Mouse (Mus musculus): ENCODE results near the gene Fbxl19. TPM values are rescaled to one million over a fixed set of nuclear protein-coding genes. Genes with fewer than 3 reads are reported as not detected.

Fbxl19 gene
- polyA plus RNA-seq, 1 experiment from 2014 or later = 6.2 TPM

DNA sequence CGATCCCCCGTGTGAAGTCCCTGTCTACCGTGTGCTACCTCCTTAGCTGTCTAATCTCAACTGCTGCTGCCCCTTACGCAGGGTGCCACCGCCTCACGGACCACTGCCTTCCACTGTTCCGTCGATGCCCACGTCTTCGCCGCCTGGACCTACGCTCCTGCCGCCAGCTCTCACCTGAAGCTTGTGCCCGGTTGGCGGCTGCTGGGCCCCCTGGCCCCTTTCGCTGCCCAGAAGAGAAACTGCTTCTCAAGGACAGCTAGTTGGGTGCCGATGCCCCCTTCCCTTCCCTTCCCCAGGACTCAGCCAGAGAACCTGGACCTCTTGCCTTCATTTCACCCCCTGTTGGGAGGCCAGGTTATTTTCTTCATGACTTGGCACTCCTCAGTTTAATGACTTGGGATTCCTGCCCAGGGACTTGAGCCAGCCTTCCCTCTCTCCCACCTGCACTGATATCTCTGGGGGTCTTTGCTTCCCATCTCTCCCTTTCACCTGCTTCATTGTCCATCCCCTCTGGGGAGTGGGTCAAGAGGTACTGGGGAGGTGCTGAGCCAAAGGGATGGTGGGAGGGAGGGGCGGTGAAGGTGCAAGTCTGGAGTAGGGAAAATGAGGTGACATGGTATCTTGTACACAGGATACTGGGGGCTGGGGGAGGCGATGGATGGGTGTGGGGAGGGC is 23.5 kb downstream of the Fbxl19 start:
- Histone ChIP-seq H3K36me3 (ENCODE audit: control insufficient read depth, insufficient read depth, low read length) (peaks cover 43% of the 10 kb centered on the region), H3K9me3 (ENCODE audit: control insufficient read depth, low read depth, low read length) (no peaks in the 10 kb centered on the region), H3K27me3 (ENCODE audit: control insufficient read depth, insufficient read depth, low read length) (no peaks in the 10 kb centered on the region), H3K4me1 (ENCODE audit: control insufficient read depth, insufficient read depth, low read length) (peaks cover 19% of the 10 kb centered on the region), H3K27ac (ENCODE audit: low read length) (no peak overlapping the region), H3K4me2 (replicated peaks; ENCODE audit: low read depth, low read length) (no peak overlapping the region), H3K9ac (replicated peaks; ENCODE audit: low read depth, low read length) (no peak overlapping the region), H3K4me3 (ENCODE audit: low read depth, low read length) (no peak overlapping the region)
- WGBS = 93% methylated on average over 19 of the region's 19 CpGs
- no peak for ATAC-seq (ENCODE audit: insufficient number of reproducible peaks, insufficient read depth, low FRiP score, low read depth)

- Histone ChIP-seq H3K27ac (ENCODE audit: low read length) (no peak overlapping the region), H3K27me3 (ENCODE audit: control insufficient read depth, insufficient read depth, low read length) (no peaks in the 10 kb centered on the region), H3K4me2 (replicated peaks; ENCODE audit: low read depth, low read length) (peak overlapping the region; percentile 72; the same call in 1 of the 2 replicates), H3K36me3 (ENCODE audit: control insufficient read depth, insufficient read depth, low read length) (peaks cover 39% of the 10 kb centered on the region), H3K4me3 (ENCODE audit: low read depth, low read length) (no peak overlapping the region), H3K4me1 (ENCODE audit: control insufficient read depth, insufficient read depth, low read length) (peaks cover 19% of the 10 kb centered on the region), H3K9ac (replicated peaks; ENCODE audit: low read depth, low read length) (no peak overlapping the region), H3K9me3 (ENCODE audit: control insufficient read depth, low read depth, low read length) (no peaks in the 10 kb centered on the region)
- 52% methylated on average over 13 of the region's 13 CpGs for WGBS
- no peak; the same call in 1 of the 2 replicates for ATAC-seq (ENCODE audit: insufficient number of reproducible peaks, insufficient read depth, low FRiP score, low read depth)
Measured at GRCm38 (mm10) chr7:127768346-127768996, 24.1 kb downstream of the Fbxl19 start.

DNA sequence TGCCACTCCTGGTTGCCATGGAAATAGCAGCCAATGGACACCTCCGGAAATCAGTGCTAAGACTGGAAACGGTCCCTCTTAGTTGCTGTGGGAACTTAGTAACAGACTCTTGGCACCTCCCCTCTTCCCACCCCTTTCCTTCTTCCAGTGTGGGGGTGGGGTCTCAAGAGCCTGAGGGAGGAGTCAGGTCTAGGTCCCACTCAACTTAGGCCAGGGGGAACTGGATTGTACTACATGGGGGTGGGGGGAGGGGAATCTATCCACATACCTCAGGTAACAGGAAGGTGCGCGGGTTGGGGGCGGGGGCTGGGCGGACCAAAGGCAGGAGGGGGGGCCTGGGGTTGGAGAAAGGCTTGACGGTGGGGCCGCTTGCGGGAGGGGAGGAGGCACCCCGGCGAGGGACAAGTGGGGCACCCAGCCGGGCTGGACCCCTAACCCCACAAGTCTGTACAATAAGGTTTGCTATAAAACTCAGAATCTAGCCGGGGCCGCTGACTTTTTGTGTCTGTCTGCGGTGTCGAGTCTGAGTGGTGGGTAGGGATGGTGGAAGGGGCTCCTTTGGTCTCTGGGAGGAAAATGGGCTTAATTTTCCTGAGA is 24.8 kb downstream of the Fbxl19 start:
- H3K9me3 ChIP-seq (ENCODE audit: control insufficient read depth, low read depth, low read length) = no peaks in the 10 kb centered on the region
- H3K4me1 ChIP-seq (ENCODE audit: control insufficient read depth, insufficient read depth, low read length) = peaks cover 19% of the 10 kb centered on the region
- peak; percentile 88 for ATAC-seq (ENCODE audit: insufficient number of reproducible peaks, insufficient read depth, low FRiP score, low read depth)
- WGBS = under 1% methylated on average over 16 of the region's 16 CpGs
- no peaks in the 10 kb centered on the region for H3K27me3 ChIP-seq (ENCODE audit: control insufficient read depth, insufficient read depth, low read length)
- H3K27ac ChIP-seq (ENCODE audit: low read length) = peak overlapping the region; percentile 92
- H3K4me3 ChIP-seq (ENCODE audit: low read depth, low read length) = peak overlapping the region; percentile 62
- H3K9ac ChIP-seq (replicated peaks; ENCODE audit: low read depth, low read length) = no peak overlapping the region
- H3K4me2 ChIP-seq (replicated peaks; ENCODE audit: low read depth, low read length) = peak overlapping the region; percentile 72
- peaks cover 33% of the 10 kb centered on the region; the same call in 1 of the 2 replicates for H3K36me3 ChIP-seq (ENCODE audit: control insufficient read depth, insufficient read depth, low read length)

- H3K4me2 ChIP-seq (replicated peaks; ENCODE audit: low read depth, low read length) = peak within 1 kb of the TSS; percentile 72
- under 1% methylated on average over 24 of the region's 24 CpGs for WGBS
- H3K4me1 ChIP-seq (ENCODE audit: control insufficient read depth, insufficient read depth, low read length) = peaks cover 19% of the 10 kb centered on the region
- H3K27ac ChIP-seq (ENCODE audit: low read length) = peak within 1 kb of the TSS; percentile 92
- no peaks in the 10 kb centered on the region for H3K27me3 ChIP-seq (ENCODE audit: control insufficient read depth, insufficient read depth, low read length)
- H3K9ac ChIP-seq (replicated peaks; ENCODE audit: low read depth, low read length) = peak within 1 kb of the TSS; percentile 78
- no peaks in the 10 kb centered on the region for H3K9me3 ChIP-seq (ENCODE audit: control insufficient read depth, low read depth, low read length)
- ATAC-seq (ENCODE audit: insufficient number of reproducible peaks, insufficient read depth, low FRiP score, low read depth) = peak; percentile 81
- H3K36me3 ChIP-seq (ENCODE audit: control insufficient read depth, insufficient read depth, low read length) = peaks cover 27% of the 10 kb centered on the region; the same call in 1 of the 2 replicates
- H3K4me3 ChIP-seq (ENCODE audit: low read depth, low read length) = peak within 1 kb of the TSS; percentile 62
Measured at GRCm38 (mm10) chr7:127769651-127770038, 25.3 kb downstream of the Fbxl19 start, which contains the start of gene Orai3. Gene Orai3, plus strand, starts transcription at chr7:127769815.

DNA sequence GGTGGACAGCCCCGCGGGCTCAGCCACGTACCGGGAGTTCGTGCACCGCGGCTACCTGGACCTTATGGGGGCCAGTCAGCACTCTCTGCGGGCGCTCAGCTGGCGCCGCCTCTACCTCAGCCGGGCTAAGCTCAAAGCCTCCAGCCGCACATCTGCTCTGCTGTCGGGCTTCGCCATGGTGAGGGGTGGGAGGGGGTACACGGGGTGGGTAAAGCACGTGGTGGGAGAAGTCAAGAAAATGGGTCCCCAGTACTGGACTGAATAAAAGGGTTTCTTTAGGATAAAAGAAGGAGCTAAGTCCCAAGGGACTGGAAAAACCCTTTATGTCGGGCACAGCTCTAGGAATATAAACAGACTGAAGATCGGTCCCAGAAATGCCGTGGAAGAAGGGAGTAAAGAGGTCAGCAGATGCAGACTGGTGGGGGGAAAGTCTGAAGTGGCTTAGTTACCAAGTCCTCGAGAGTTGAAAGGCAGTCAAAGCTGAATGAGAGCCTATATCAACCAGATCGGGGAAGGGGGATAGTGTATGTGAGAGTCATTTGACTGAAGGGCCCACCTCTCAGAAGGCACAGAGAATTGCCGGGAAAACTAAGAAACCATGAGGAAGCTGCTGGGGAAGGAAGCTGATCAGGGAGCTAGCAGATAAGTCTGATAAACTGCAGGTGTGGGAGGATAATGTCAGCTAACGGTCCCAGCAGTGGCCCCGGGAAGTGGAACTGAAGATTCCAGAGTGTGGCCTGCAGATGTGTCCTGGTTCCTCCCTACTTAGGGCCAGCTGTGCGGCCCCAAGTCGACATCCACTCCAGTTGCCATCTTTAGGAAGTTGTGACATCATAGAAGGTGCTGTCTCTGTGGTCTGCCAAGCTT is 25.9 kb downstream of the Fbxl19 start:
- Histone ChIP-seq H3K4me1 (ENCODE audit: control insufficient read depth, insufficient read depth, low read length) (peaks cover 19% of the 10 kb centered on the region), H3K4me2 (replicated peaks; ENCODE audit: low read depth, low read length) (peak overlapping the region; percentile 72), H3K27me3 (ENCODE audit: control insufficient read depth, insufficient read depth, low read length) (no peaks in the 10 kb centered on the region), H3K9me3 (ENCODE audit: control insufficient read depth, low read depth, low read length) (no peaks in the 10 kb centered on the region), H3K4me3 (ENCODE audit: low read depth, low read length) (peak overlapping the region; percentile 62), H3K27ac (ENCODE audit: low read length) (peak overlapping the region; percentile 92), H3K9ac (replicated peaks; ENCODE audit: low read depth, low read length) (peak overlapping the region; percentile 78), H3K36me3 (ENCODE audit: control insufficient read depth, insufficient read depth, low read length) (peaks cover 22% of the 10 kb centered on the region; the same call in 1 of the 2 replicates)
- 2% methylated on average over 27 of the region's 27 CpGs for WGBS
- peak; percentile 2 for ATAC-seq (ENCODE audit: insufficient number of reproducible peaks, insufficient read depth, low FRiP score, low read depth)

DNA sequence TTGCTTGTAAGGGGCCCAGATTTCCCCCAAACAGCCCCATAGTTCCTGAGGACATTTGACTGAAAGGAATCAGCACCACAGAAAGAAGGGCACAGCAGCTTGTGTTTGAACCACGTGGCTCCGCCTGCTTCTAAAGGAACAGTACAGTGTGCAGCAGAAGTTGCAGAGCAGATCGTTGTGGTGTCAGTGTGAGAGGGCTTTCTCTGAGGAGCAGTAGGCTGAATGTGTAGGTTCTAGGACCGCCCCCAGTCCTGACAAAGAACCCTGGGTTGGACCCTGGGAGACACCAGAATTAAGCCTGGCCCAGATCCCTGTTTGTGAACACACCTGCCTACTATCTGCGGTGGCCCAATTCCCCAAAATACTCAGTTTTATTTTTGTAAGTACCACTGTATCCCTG is 26.9 kb downstream of the Fbxl19 start:
- Histone ChIP-seq H3K27ac (ENCODE audit: low read length) (no peak overlapping the region), H3K27me3 (ENCODE audit: control insufficient read depth, insufficient read depth, low read length) (no peaks in the 10 kb centered on the region), H3K9me3 (ENCODE audit: control insufficient read depth, low read depth, low read length) (no peaks in the 10 kb centered on the region), H3K4me3 (ENCODE audit: low read depth, low read length) (peak overlapping the region; percentile 62; the same call in 1 of the 2 replicates), H3K36me3 (ENCODE audit: control insufficient read depth, insufficient read depth, low read length) (peaks cover 13% of the 10 kb centered on the region; the same call in 1 of the 2 replicates), H3K9ac (replicated peaks; ENCODE audit: low read depth, low read length) (peak overlapping the region; percentile 78), H3K4me1 (ENCODE audit: control insufficient read depth, insufficient read depth, low read length) (peaks cover 19% of the 10 kb centered on the region), H3K4me2 (replicated peaks; ENCODE audit: low read depth, low read length) (peak overlapping the region; percentile 72)
- ATAC-seq (ENCODE audit: insufficient number of reproducible peaks, insufficient read depth, low FRiP score, low read depth) = no peak
- 60% methylated on average over 5 of the region's 5 CpGs for WGBS

DNA sequence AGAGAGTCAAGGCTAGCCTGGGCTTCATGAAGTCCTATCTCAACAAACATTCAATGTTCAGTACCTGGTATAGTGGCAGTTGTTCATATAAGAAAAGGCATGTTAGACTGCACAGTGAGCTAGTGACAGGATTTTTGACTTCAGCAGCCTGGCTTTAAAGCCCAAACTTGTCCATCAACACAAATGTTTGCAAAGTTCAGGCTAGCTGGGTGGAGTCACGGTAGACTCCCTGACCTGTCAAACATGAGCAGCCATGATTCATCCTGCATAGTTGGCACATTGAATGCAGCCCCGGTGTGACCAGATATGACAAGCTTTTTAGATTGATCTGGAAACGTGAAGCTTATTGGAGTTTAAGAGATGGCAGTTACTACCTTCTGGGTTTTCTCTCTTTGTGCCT is 27.7 kb downstream of the Fbxl19 start:
- no peak for ATAC-seq (ENCODE audit: insufficient number of reproducible peaks, insufficient read depth, low FRiP score, low read depth)

GRCm38 (mm10) chr7:127772557-127772956 is 28.2 kb downstream of the Fbxl19 start:
- Histone ChIP-seq H3K4me3 (ENCODE audit: low read depth, low read length) (no peak overlapping the region), H3K4me1 (ENCODE audit: control insufficient read depth, insufficient read depth, low read length) (peaks cover 19% of the 10 kb centered on the region), H3K9ac (replicated peaks; ENCODE audit: low read depth, low read length) (no peak overlapping the region), H3K36me3 (ENCODE audit: control insufficient read depth, insufficient read depth, low read length) (peaks cover 3% of the 10 kb centered on the region; the same call in 1 of the 2 replicates), H3K4me2 (replicated peaks; ENCODE audit: low read depth, low read length) (no peak overlapping the region), H3K27ac (ENCODE audit: low read length) (no peak overlapping the region), H3K27me3 (ENCODE audit: control insufficient read depth, insufficient read depth, low read length) (no peaks in the 10 kb centered on the region), H3K9me3 (ENCODE audit: control insufficient read depth, low read depth, low read length) (no peaks in the 10 kb centered on the region)
- 100% methylated on average over 1 of the region's 1 CpGs for WGBS
- ATAC-seq (ENCODE audit: insufficient number of reproducible peaks, insufficient read depth, low FRiP score, low read depth) = no peak

More for the DNA sequence above, 27.7 kb downstream of the Fbxl19 start:
- no peak overlapping the region for H3K4me3 ChIP-seq (ENCODE audit: low read depth, low read length)
- no peak overlapping the region for H3K4me2 ChIP-seq (replicated peaks; ENCODE audit: low read depth, low read length)
- H3K36me3 ChIP-seq (ENCODE audit: control insufficient read depth, insufficient read depth, low read length) = peaks cover 8% of the 10 kb centered on the region; the same call in 1 of the 2 replicates
- no peaks in the 10 kb centered on the region for H3K27me3 ChIP-seq (ENCODE audit: control insufficient read depth, insufficient read depth, low read length)
- H3K9me3 ChIP-seq (ENCODE audit: control insufficient read depth, low read depth, low read length) = no peaks in the 10 kb centered on the region
- H3K27ac ChIP-seq (ENCODE audit: low read length) = no peak overlapping the region
- WGBS = 50% methylated on average over 3 of the region's 3 CpGs
- H3K9ac ChIP-seq (replicated peaks; ENCODE audit: low read depth, low read length) = no peak overlapping the region
- H3K4me1 ChIP-seq (ENCODE audit: control insufficient read depth, insufficient read depth, low read length) = peaks cover 19% of the 10 kb centered on the region
